Mouse (Mus musculus): ENCODE data around the gene Iqschfp. TPM values are rescaled to one million over a fixed set of nuclear protein-coding genes. Genes with fewer than 3 reads are reported as not detected.

The Iqschfp gene
- polyA plus RNA-seq, 1 experiment from 2014 or later, result not detected

GRCm38 (mm10) chr3:68045475-68046416 lies 153.7 kb downstream of the Iqschfp start:
- Histone ChIP-seq H3K9me3 (no peaks in the 10 kb centered on the region), H3K36me3 (no peaks in the 10 kb centered on the region), H3K27me3 (no peaks in the 10 kb centered on the region), H3K4me1 (no peaks in the 10 kb centered on the region), H3K9ac (no peak overlapping the region), H3K4me2 (no peak overlapping the region), H3K4me3 (no peak overlapping the region), H3K27ac (no peak overlapping the region)
- 48% methylated on average over 9 of the region's 9 CpGs for WGBS
- ATAC-seq (ENCODE audit: borderline replicate concordance, extremely low read depth, low FRiP score, low TSS enrichment), result no peak

DNA sequence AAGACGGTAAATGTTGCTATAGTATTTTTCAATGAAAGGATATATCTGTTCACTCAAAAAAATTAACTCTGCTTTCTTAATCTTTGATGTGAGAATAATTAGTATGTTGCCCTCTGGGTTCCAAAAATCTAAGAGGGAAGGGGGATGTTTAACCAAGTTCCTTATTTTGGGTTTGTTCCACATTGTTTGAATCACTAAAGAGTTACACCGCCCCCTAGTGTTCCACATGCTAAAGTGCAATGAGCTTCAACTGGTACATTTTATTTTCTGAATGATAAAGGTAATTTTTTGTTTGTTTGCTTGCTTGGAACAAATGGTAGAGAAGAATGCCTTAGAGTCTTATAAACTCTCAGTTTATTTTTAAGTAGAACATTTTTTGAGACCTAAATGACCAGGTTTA lies 161.5 kb downstream of the Iqschfp start:
- no peak overlapping the region for H3K9ac ChIP-seq
- H3K27me3 ChIP-seq, result no peaks in the 10 kb centered on the region
- ATAC-seq (ENCODE audit: borderline replicate concordance, extremely low read depth, low FRiP score, low TSS enrichment), result no peak

GRCm38 (mm10) chr3:68055071-68055470 lies 163.0 kb downstream of the Iqschfp start:
- H3K9me3 ChIP-seq, result no peaks in the 10 kb centered on the region
- 28% methylated on average over 13 of the region's 13 CpGs for WGBS
- no peaks in the 10 kb centered on the region for H3K4me1 ChIP-seq
- H3K9ac ChIP-seq, result no peak overlapping the region
- H3K4me3 ChIP-seq, result no peak overlapping the region
- no peaks in the 10 kb centered on the region for H3K36me3 ChIP-seq
- ATAC-seq (ENCODE audit: borderline replicate concordance, extremely low read depth, low FRiP score, low TSS enrichment), result peak; percentile 19; the same call in 1 of the 2 replicates
- H3K27ac ChIP-seq, result no peak overlapping the region
- peak overlapping the region; percentile 9; the same call in 1 of the 2 replicates for H3K4me2 ChIP-seq
- no peaks in the 10 kb centered on the region for H3K27me3 ChIP-seq

More for the DNA sequence above, 161.5 kb downstream of the Iqschfp start:
- Histone ChIP-seq H3K36me3 (no peaks in the 10 kb centered on the region), H3K9me3 (no peaks in the 10 kb centered on the region), H3K4me3 (no peak overlapping the region), H3K27ac (no peak overlapping the region), H3K4me1 (no peaks in the 10 kb centered on the region), H3K4me2 (no peak overlapping the region)
- WGBS, result 47% methylated on average over 2 of the region's 2 CpGs

- peak overlapping the region; percentile 49 for H3K4me2 ChIP-seq
- H3K4me1 ChIP-seq, result no peaks in the 10 kb centered on the region
- 38% methylated on average over 23 of the region's 23 CpGs for WGBS
- H3K4me3 ChIP-seq, result peak overlapping the region; percentile 45
- no peaks in the 10 kb centered on the region for H3K27me3 ChIP-seq
- no peaks in the 10 kb centered on the region for H3K9me3 ChIP-seq
- no peak for ATAC-seq (ENCODE audit: borderline replicate concordance, extremely low read depth, low FRiP score, low TSS enrichment)
- H3K27ac ChIP-seq, result no peak overlapping the region
- no peak overlapping the region for H3K9ac ChIP-seq
- H3K36me3 ChIP-seq, result no peaks in the 10 kb centered on the region
Observed at GRCm38 (mm10) chr3:68056373-68057275, 164.6 kb downstream of the Iqschfp start.

DNA sequence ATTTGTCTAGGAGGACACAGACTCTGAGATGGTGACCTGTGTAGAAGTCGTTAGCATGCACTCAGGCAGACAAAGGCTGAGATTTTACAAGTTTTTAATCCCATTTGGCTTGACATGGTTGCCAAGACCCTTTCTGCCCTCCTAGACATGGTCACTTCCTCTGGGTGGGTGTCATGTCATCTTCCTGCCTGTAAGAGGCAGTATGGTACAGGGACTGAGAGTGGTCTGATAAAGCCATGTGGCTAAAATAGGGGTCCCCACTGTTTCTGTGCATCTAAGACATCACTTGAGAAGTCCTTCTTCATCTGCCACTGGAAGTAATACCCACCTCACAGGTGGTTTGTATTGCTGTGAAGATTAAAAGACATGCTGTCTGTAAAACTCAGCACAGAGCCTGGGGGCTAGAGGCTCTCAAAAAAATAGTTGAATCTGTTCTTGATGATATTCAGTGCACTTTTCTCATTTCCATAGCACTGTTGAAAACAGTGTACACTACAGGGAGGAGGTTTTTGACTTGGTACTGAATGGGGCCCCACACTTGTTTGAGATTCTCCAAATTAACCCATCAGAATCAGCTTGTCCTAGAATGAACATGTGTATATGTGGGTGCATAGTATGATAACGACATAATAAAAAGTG lies 167.2 kb downstream of the Iqschfp start:
- no peak for ATAC-seq (ENCODE audit: borderline replicate concordance, extremely low read depth, low FRiP score, low TSS enrichment)

DNA sequence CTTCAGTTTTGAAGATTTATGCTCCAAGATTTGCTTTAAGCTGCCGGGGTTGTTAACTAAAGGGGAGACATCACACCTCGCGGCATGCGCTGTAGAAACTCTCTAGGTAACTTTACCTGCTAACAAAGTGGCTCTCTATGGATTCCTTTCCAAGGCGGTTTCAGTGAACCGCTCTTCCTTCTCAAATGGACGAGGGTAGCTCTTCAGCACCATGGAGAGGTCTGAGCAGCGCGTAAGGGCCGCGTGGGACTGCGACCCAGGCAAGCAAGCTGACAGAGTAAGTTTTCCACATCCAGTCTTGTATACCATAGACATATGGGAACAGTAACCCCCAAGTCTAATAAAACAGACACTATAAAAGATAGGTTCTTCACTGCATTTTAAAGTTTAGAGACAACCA lies 172.7 kb downstream of the Iqschfp start, which contains the start of gene Schip1:
TSS of gene Schip1 (plus strand) at position 72 of the 400 bp plus-strand sequence.
- Histone ChIP-seq H3K36me3 (no peaks in the 10 kb centered on the region), H3K9me3 (no peaks in the 10 kb centered on the region), H3K4me1 (no peaks in the 10 kb centered on the region), H3K27ac (no peak within 1 kb of the TSS), H3K9ac (no peak within 1 kb of the TSS), H3K27me3 (no peaks in the 10 kb centered on the region), H3K4me3 (no peak within 1 kb of the TSS), H3K4me2 (no peak within 1 kb of the TSS)
- 21% methylated on average over 12 of the region's 12 CpGs for WGBS
- ATAC-seq (ENCODE audit: borderline replicate concordance, extremely low read depth, low FRiP score, low TSS enrichment), result no peak

More for the DNA sequence above, 167.2 kb downstream of the Iqschfp start:
- Histone ChIP-seq H3K4me3 (no peak overlapping the region), H3K9ac (no peak overlapping the region), H3K4me1 (no peaks in the 10 kb centered on the region), H3K36me3 (no peaks in the 10 kb centered on the region), H3K27ac (no peak overlapping the region), H3K4me2 (no peak overlapping the region), H3K27me3 (no peaks in the 10 kb centered on the region), H3K9me3 (no peaks in the 10 kb centered on the region)
- 46% methylated on average over 2 of the region's 2 CpGs for WGBS

- WGBS, result 61% methylated on average over 9 of the region's 9 CpGs
- Histone ChIP-seq H3K36me3 (no peaks in the 10 kb centered on the region), H3K9ac (no peak overlapping the region), H3K27me3 (no peaks in the 10 kb centered on the region), H3K9me3 (no peaks in the 10 kb centered on the region), H3K4me1 (no peaks in the 10 kb centered on the region), H3K4me3 (no peak overlapping the region), H3K27ac (no peak overlapping the region), H3K4me2 (no peak overlapping the region)
- no peak for ATAC-seq (ENCODE audit: borderline replicate concordance, extremely low read depth, low FRiP score, low TSS enrichment)
Observed at GRCm38 (mm10) chr3:68071395-68072386, 179.7 kb downstream of the Iqschfp start.

GRCm38 (mm10) chr3:68077406-68077805 lies 185.4 kb downstream of the Iqschfp start:
- WGBS, result 65% methylated on average over 4 of the region's 4 CpGs
- H3K27me3 ChIP-seq, result no peaks in the 10 kb centered on the region
- H3K9me3 ChIP-seq, result no peaks in the 10 kb centered on the region
- no peak overlapping the region for H3K4me2 ChIP-seq
- H3K36me3 ChIP-seq, result no peaks in the 10 kb centered on the region
- H3K4me1 ChIP-seq, result no peaks in the 10 kb centered on the region
- H3K27ac ChIP-seq, result no peak overlapping the region
- no peak overlapping the region for H3K9ac ChIP-seq
- no peak for ATAC-seq (ENCODE audit: borderline replicate concordance, extremely low read depth, low FRiP score, low TSS enrichment)
- no peak overlapping the region for H3K4me3 ChIP-seq

DNA sequence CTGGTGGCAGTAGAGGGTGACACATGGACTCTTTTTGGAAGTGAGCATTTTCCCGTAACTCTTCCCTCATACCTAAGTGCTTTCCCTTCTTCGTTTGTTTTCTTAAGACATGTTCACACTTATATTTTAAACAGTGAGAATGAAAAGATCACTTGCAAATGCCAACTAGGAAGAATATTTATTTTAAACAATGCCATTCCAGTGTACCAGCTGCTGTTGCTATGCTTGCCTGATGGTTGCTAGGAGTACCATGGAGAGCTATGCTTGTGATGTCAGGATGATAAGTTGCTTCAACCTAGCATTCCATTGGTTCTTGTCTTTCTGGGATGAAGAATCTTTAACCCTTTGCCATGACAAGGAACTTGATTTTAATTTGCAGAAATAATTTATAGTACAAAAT lies 193.0 kb downstream of the Iqschfp start:
- 65% methylated on average over 2 of the region's 2 CpGs for WGBS
- no peak overlapping the region for H3K9ac ChIP-seq

GRCm38 (mm10) chr3:68092108-68092507 lies 200.1 kb downstream of the Iqschfp start:
- Histone ChIP-seq H3K36me3 (no peaks in the 10 kb centered on the region), H3K27me3 (no peaks in the 10 kb centered on the region), H3K4me2 (no peak overlapping the region), H3K4me3 (no peak overlapping the region), H3K9ac (no peak overlapping the region), H3K9me3 (no peaks in the 10 kb centered on the region), H3K27ac (no peak overlapping the region), H3K4me1 (no peaks in the 10 kb centered on the region)
- WGBS, result 82% methylated on average over 4 of the region's 4 CpGs
- no peak for ATAC-seq (ENCODE audit: borderline replicate concordance, extremely low read depth, low FRiP score, low TSS enrichment)

More for the DNA sequence above, 193.0 kb downstream of the Iqschfp start:
- no peaks in the 10 kb centered on the region for H3K36me3 ChIP-seq
- no peak overlapping the region for H3K27ac ChIP-seq
- H3K27me3 ChIP-seq, result no peaks in the 10 kb centered on the region
- H3K4me3 ChIP-seq, result no peak overlapping the region
- no peaks in the 10 kb centered on the region for H3K4me1 ChIP-seq
- H3K4me2 ChIP-seq, result no peak overlapping the region
- ATAC-seq (ENCODE audit: borderline replicate concordance, extremely low read depth, low FRiP score, low TSS enrichment), result no peak
- H3K9me3 ChIP-seq, result no peaks in the 10 kb centered on the region
